Mouse (Mus musculus) layer of hippocampus, adult 9-11 months (tissue): ENCODE data around the gene Igtp.
"Not testable (repeated sequence)": the region's sequence is repeated elsewhere in the genome, so short reads cannot be mapped to it uniquely, and the experiment has no call there.

Source experiments
- DNase-seq: peaks from one replicate; pipeline ENCODE4 v3.0.0; 2022

Igtp gene

GRCm38 (mm10) chr11:58199229-58200037, at the start of gene Igtp, which contains the start of gene Irgm2:
Gene Igtp (plus strand): TSS chr11:58199556.
Gene Irgm2 (plus strand): TSS chr11:58199618.
- DNase-seq = peak; percentile 62

- DNase-seq = no peak
Measured at GRCm38 (mm10) chr11:58155458-58155857, 43.9 kb upstream of the Igtp start.

DNA sequence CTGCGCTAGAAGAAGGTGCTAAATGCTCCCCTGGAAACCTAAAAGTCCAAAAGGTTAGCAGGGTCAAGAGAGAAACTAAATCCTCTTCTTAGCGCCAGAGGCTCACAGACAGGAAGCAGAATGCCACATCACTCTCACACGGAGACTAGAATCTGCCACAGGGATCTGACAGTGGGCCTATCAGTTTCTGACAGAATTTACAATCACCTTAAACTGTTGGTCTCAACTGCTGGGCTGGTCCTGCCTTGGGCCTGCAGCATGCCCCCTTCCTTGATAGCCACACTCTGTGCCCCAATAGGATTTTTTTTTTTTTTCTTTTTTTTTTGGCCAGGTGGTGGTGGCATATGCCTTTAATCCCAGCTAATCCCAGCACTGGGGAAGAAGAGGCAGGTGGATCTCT, 42.5 kb upstream of the Igtp start:
- DNase-seq = no peak

DNA sequence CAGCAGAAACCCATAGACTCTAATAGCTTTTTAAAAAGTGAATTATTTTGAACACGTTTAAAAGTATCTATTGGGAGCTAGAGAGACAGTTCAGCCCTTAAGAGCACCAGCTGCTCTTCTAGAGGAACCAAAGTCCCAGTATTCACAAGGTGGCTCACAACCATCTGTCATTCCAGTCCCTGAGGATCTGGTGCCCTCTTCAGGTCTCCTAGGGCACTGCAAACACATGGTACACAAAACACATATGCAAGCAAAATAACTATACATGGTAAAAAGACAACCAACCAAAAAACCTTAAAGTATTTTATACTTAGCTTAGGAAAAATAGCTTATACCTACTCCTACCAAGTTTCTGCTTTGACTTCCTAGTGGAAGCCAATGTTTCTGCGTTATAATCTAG, 34.3 kb upstream of the Igtp start:
- DNase-seq = no peak

- no peak for DNase-seq
Measured at GRCm38 (mm10) chr11:58167822-58168166, 31.6 kb upstream of the Igtp start.

- DNase-seq = peak; percentile 84
Measured at GRCm38 (mm10) chr11:58168167-58168915, 31.0 kb upstream of the Igtp start, which contains the start of gene Gemin5. Gene Gemin5 (minus strand): TSS chr11:58168539.

DNA sequence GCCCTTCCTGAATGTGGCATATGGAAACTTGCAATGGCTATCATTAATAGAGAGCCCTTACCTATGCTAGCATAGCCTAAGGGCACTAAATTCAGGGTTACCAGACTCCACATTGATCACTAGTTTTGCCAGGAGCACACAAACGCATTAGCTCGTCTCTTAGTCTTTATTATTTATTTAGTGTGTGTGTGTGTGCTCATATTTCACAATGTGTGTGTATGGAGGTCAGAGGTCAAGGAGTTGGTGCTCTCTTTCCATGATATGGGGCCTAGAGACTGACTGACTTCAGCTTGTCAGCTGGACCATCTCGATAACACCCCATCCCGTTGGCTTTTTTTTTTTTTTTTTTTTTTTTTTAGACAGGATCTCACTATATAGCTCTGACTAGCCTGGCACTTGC, 29.7 kb upstream of the Igtp start:
- no peak for DNase-seq

DNA sequence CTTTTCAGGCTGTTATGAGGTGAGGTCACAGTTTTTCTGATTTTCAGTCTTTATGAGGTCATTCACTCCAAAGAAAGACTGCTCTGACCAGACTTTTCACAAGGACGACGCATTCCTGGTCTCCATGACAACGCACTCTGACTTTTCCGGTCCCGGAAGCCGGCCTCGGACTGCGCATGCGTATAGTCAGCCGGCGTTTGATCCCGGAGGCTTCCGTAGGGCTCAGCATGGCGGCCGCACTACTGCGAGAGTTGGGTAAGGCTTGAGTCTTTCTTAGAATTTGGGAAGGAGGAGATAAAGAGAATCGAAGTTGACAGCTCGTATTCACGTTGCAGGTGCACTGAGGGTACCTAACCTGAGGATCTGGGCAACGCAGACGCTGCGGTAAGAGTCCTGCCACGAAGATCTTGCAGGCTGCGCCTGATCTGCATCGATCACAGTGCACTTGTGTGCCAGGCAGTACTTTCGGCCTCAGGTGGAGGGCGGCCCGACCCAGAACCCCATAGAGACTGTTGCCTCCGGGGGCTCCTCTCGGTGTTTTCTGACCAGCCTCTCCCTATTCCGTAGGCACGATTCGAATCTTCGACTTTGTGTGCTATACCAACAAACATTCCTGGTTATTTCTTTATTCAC, 27.8 kb upstream of the Igtp start, which contains the start of gene Mrpl22:
Mrpl22 (plus strand) TSS at position 203 of the 633 bp plus-strand sequence.
- peak; percentile 94 for DNase-seq

GRCm38 (mm10) chr11:58179563-58179962, 19.8 kb upstream of the Igtp start:
- peak; percentile 86 for DNase-seq

DNA sequence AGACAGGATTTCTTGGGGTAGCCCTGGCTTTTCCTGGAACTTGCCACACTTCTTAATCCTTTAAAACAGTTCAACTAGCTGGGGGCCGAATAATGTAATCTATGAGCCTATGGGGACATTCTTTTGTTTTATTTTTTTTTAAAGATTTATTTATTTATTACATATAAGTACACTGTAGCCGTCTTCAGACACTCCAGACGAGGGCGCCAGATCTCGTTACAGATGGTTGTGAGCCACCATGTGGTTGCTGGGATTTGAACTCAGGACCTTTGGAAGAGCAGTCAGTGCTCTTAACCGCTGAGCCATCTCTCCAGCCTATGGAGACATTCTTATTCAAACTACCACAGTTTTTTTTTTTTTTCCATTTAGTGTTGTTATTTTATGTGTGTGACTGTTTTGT, 19.4 kb upstream of the Igtp start:
- DNase-seq = not testable (repeated sequence)

- no peak for DNase-seq
Measured at GRCm38 (mm10) chr11:58180756-58181155, 18.6 kb upstream of the Igtp start.

DNA sequence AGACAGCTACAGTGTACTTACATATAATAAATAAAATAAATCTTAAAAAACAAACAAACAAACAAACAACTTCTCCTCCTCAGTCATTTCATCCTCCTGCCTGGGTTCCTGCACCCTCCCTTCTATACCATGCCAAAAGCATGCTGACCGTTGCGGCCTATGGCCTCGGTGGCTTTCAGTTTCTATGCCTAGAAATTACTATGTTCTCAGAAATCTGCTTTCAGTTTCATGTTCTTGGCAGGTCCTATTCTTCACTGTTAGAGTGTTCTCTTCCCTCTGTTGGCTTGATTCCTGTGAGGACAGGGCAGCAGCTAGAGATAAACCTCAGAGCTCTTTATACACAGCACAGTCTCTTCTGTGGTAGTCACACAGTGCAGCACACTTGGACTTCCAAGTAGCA, 15.8 kb upstream of the Igtp start:
- DNase-seq = no peak

- DNase-seq = no peak
Measured at GRCm38 (mm10) chr11:58189675-58190074, 9.7 kb upstream of the Igtp start.

DNA sequence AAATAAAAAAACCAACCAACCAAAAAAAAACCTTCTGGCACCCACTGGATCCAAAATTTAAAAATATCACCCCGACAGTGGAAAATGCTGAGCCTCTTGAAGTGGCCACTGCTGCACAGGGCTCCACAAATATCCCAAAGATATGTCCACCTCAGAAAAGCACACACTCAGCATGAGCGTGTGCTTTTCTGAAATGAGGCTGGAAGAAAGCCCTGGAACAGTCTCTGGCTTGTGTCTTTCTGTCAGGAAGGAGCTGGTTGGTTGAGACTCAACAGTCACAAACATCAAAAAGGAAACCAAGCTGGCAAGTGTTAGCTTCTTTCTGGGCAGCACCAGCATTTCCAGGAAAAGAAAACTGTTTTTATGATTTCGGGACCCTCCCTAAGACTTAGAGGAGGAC, 6.0 kb upstream of the Igtp start:
- no peak for DNase-seq

DNA sequence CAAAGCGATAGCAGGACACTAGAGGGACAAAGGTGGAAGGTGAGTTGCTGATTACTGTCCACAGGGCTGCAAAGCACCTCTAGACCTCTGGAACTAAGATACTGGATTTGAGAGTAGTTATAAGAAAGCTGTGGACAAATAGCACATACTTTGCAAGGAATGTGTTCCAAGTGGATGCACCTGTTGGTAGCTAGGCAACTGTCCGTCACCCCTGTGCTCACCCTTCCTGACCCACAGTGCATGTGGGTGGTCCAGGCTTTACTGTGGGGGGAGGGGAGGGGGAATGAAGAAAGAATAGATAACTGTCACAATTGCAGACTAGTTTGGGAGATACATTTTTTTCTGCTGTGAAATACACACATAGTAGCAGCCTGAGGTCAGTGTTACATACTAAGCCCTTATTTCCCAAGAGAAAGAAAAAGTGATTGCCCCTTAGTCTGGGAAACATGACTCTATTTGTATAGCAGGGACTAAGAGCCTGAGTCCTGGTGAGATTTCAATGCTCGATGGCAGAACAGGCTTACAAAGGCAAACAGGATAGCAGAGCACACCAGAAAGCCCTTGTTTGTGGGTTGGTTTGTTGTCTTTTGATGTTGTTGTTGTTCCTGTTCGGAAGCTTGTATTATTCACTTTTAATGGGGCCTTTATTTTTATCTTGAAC, 5.4 kb upstream of the Igtp start:
- no peak for DNase-seq

DNA sequence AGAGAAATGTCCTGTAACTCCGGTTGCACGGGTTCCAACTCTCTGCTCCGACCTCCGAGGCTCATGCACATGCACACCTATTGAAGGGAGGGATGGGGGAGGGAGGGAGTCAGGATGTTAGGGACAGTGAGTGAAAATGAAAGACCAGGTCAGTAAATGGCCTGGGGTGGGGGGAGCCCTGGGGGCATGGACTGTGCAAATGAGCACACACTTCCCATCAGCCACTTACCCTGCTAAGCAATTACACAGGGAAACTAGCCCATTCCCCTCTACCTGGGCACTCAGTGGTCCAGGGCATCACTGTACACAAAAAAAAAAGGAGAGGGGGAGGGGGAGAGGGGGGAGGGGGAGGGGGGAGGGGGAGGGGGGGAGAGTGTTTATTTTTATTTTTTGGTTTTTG, 693 bp upstream of the Igtp start:
- no peak for DNase-seq

DNA sequence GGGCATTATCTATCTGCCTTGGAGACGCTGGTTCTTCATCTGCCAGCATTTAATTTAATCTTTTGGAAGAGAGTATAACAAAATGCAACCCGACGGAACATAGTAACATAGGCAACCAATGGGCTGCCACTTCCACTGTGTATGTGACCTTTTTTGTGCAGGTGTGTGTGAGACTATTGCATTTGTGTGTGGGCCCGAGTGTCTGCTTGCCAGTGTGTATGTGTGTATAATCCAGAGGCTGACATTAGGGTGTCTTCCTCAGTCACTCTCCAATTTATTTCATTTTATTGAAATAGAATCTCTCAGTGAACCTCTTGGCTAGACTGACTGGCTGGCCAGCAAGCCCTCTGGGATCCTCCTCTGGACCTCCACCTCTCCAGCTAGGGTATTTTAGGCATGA, 870 bp downstream of the Igtp start:
- no peak for DNase-seq

- no peak for DNase-seq
Measured at GRCm38 (mm10) chr11:58201052-58201451, 1.7 kb downstream of the Igtp start.

DNA sequence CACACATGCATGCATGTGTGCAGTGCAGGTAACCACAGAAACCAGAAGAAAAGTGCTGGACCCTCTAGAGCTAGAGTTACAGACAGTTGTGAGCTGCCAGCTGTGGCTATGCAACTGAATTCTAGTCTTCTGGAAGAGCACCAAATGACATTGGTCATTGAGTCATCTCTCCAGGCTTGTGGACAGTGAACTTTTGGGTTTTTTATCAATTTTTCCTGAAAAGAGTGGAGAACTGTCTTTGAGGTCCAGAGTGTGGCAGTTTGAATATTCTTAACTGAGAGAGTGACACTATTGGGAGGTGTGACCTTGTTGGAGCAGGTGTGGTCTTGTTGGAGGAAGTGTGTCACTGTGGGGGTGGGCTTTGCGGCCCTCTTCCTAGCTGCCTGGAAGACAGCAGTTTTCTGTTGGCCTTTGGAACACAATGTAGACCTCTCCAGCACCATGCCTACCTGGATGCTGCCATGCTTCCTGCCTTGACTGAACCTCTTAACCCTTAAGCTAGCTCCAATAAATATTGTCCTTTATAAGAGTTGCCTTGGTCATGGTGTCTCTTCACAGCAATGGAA, 11.0 kb downstream of the Igtp start:
- DNase-seq = no peak

DNA sequence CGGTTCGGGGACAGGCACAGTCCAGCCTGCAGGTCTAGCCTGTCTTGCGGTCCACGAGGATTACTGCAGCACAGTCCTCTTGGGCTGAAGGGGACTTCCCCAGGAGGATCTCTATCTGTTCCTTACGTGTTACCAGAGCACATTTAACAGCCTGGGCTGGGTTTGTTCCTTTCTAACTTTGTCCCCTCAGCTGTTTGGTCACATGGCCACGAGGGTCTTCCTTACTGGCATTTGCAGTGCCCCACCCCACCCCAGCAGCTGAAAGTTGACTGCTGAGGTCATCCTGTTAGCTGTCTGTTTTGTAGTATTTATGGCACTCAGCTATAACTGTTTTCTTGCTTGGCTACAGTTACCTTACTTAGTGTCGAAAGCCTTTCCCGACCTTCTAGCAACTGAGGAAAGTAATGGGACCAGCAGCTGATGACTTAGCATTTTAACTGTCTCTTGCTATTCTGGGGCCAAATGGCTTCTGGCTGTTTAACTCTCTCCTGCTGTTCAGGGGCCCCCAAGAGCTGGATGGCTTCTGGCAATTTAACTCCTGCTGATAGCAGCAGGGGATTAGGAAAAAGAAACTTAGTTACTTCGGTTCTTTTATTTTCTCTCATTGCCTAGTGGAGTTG, 11.8 kb downstream of the Igtp start:
- peak; percentile 19 for DNase-seq

DNA sequence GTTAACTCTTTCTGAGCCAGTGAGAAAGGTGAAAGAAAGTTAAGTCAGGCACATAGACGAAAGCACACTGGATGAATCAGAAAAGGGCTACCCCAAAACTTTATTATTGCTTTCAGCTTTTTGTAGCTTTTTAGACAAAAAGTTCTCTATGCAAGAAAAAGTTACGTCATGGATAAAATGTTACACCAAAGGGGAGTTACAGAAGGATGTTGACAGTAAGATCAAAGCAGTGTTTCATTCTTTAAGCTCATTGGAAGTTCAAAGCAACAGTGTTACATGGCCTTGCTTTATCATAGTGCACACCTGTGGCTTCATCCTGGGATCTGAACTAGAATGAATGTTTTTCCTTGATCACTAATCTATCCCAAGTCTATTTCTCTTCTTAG, 12.3 kb downstream of the Igtp start:
- no peak for DNase-seq

GRCm38 (mm10) chr11:58213673-58214342, 14.5 kb downstream of the Igtp start:
- DNase-seq = no peak
